Mouse (Mus musculus) liver, embryonic 15.5 days (tissue): ENCODE data around the gene Nrp2. TPM values are rescaled to one million over a fixed set of nuclear protein-coding genes. Genes with fewer than 3 reads are reported as not detected.

Source experiments
- ATAC-seq: fragments of 200-750 bp; cut with Nextera tagmentation; 2 replicates; pipeline ENCODE4 v1.8.0; 2017; ENCODE audit warnings: moderate number of reproducible peaks, mild to moderate bottlenecking, moderate library complexity; ENCODE audit not compliant: insufficient read depth
- H3K27ac ChIP-seq: fragments of 300-500 bp; sonication (generic); replicated peaks from 2 replicates; pipeline ENCODE4 v1.5.1; 2015; ENCODE audit warnings: mild to moderate bottlenecking, inconsistent platforms
- H3K27me3 ChIP-seq: fragments of 300-500 bp; sonication (generic); 2 replicates; pipeline ENCODE4 v1.6.1; 2015; ENCODE audit warnings: mild to moderate bottlenecking, inconsistent platforms
- H3K36me3 ChIP-seq: fragments of 300-500 bp; sonication (generic); replicated peaks from 2 replicates; pipeline ENCODE4 v1.6.1; 2015; ENCODE audit warnings: moderate library complexity, mild to moderate bottlenecking, inconsistent platforms
- H3K4me1 ChIP-seq: fragments of 300-500 bp; sonication (generic); replicated peaks from 2 replicates; pipeline ENCODE4 v1.6.1; 2015; ENCODE audit warnings: inconsistent platforms
- H3K4me2 ChIP-seq: fragments of 300-500 bp; sonication (generic); 2 replicates; pipeline ENCODE4 v1.6.1; 2015; ENCODE audit warnings: moderate library complexity, mild to moderate bottlenecking, inconsistent platforms
- H3K4me3 ChIP-seq: fragments of 300-500 bp; sonication (generic); replicated peaks from 2 replicates; pipeline ENCODE4 v1.5.1; 2015; ENCODE audit warnings: mild to moderate bottlenecking, inconsistent platforms
- H3K9ac ChIP-seq: fragments of 300-500 bp; sonication (generic); 2 replicates; pipeline ENCODE4 v1.6.1; 2015; ENCODE audit warnings: moderate library complexity, mild to moderate bottlenecking, inconsistent platforms
- H3K9me3 ChIP-seq: fragments of 300-500 bp; sonication (generic); replicated peaks from 2 replicates; pipeline ENCODE4 v1.6.1; 2016; ENCODE audit warnings: inconsistent platforms
- WGBS: fragments of 180-500 bp; shearing (Covaris S2); methylation state at CpG from one replicate; pipeline ENCODE4 v1.1.7; 2015; ENCODE audit warnings: mixed read lengths; ENCODE audit not compliant: insufficient replicate concordance; 5-methylcytosine and 5-hydroxymethylcytosine counted together
- polyA plus RNA-seq: library from polyadenylated mRNA; unstranded; fragments of >200 nt; fragmentation: Nextera tagmentation; extraction: Ambion mirVana; gene quantifications from 2 replicates; pipeline ENCODE4 v1.2.1, GENCODE M21; 2015

Gene Nrp2
- polyA plus RNA-seq, 1 experiment from 2014 or later: 0.71 TPM

DNA sequence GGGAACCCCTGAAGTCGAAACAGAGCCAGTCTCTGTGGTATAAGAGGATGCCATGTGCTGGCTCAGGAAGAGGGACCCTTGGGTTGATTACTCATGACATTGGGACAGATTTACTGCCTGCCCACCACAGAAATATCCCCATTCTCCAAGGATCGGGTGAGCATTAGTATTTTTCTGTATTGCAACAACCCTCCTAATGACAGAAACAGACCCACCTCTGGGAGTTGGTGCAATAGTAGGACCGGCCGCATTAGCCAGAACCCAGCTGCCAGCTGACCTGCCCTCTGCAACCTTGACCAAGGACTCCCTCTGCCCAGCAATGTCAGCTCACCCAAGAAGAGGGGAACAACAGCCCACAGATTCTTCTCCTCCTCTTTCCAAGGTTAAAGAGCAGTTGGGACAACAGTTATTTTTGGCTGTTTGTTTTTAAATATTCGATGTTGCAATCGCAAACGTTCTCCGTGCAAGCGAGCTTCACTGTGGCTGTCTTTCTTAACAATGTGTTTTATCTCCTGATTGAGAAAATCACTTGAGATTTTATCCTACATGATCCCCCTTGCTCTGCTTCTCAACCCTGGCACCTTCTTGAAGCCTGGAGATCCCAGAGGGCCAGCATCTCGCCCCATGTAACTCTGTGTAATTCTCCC lies 22.1 kb downstream of the Nrp2 start:
- ATAC-seq: no peak
- H3K36me3 ChIP-seq: no peaks in the 10 kb centered on the region
- no peak overlapping the region for H3K4me3 ChIP-seq
- no peak overlapping the region for H3K27ac ChIP-seq
- WGBS: 49% methylated on average over 10 of the region's 10 CpGs
- H3K9me3 ChIP-seq: no peaks in the 10 kb centered on the region
- H3K9ac ChIP-seq: no peak overlapping the region
- peak overlapping the region; percentile 13; the same call in 1 of the 2 replicates for H3K4me2 ChIP-seq
- peaks cover 4% of the 10 kb centered on the region; the same call in 1 of the 2 replicates for H3K4me1 ChIP-seq
- H3K27me3 ChIP-seq: no peaks in the 10 kb centered on the region

- Histone ChIP-seq H3K9ac (no peak overlapping the region), H3K4me3 (no peak overlapping the region), H3K4me1 (no peaks in the 10 kb centered on the region; the same call in 1 of the 2 replicates), H3K4me2 (no peak overlapping the region), H3K36me3 (no peaks in the 10 kb centered on the region), H3K27me3 (no peaks in the 10 kb centered on the region), H3K9me3 (no peaks in the 10 kb centered on the region), H3K27ac (no peak overlapping the region)
- no peak for ATAC-seq
- WGBS: 48% methylated on average over 4 of the region's 4 CpGs
Observed at GRCm38 (mm10) chr1:62727191-62727590, 24.1 kb downstream of the Nrp2 start.

GRCm38 (mm10) chr1:62728421-62728820 lies 25.3 kb downstream of the Nrp2 start:
- Histone ChIP-seq H3K27me3 (no peaks in the 10 kb centered on the region), H3K9ac (no peak overlapping the region), H3K4me1 (no peaks in the 10 kb centered on the region; the same call in 1 of the 2 replicates), H3K36me3 (no peaks in the 10 kb centered on the region), H3K27ac (no peak overlapping the region), H3K4me3 (no peak overlapping the region), H3K4me2 (no peak overlapping the region), H3K9me3 (no peaks in the 10 kb centered on the region)
- no peak for ATAC-seq
- 50% methylated on average over 6 of the region's 6 CpGs for WGBS

DNA sequence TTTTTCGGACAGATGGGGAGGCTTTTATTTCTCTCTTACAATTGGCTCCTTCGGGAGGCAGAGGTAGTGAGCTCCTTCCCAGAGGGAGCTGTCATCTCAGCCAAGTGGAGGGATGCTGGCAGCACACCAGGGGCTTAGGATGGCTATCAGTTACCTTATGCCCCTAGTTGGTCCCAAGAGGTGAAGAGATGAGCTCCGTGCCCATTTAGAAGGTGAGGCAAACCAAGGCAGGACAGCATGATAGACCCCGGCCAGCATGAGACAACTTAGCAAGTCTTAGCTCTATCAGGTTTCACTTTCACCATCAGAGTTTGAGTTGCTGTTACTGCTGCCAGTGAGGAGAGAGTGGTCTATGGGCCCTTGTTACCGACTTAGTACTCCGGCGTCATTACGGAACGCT lies 25.8 kb downstream of the Nrp2 start:
- no peaks in the 10 kb centered on the region; the same call in 1 of the 2 replicates for H3K4me1 ChIP-seq
- no peaks in the 10 kb centered on the region for H3K27me3 ChIP-seq
- no peaks in the 10 kb centered on the region for H3K36me3 ChIP-seq
- WGBS: 78% methylated on average over 9 of the region's 9 CpGs
- no peaks in the 10 kb centered on the region for H3K9me3 ChIP-seq
- H3K4me3 ChIP-seq: no peak overlapping the region
- H3K4me2 ChIP-seq: no peak overlapping the region
- ATAC-seq: no peak
- no peak overlapping the region for H3K9ac ChIP-seq
- H3K27ac ChIP-seq: no peak overlapping the region

DNA sequence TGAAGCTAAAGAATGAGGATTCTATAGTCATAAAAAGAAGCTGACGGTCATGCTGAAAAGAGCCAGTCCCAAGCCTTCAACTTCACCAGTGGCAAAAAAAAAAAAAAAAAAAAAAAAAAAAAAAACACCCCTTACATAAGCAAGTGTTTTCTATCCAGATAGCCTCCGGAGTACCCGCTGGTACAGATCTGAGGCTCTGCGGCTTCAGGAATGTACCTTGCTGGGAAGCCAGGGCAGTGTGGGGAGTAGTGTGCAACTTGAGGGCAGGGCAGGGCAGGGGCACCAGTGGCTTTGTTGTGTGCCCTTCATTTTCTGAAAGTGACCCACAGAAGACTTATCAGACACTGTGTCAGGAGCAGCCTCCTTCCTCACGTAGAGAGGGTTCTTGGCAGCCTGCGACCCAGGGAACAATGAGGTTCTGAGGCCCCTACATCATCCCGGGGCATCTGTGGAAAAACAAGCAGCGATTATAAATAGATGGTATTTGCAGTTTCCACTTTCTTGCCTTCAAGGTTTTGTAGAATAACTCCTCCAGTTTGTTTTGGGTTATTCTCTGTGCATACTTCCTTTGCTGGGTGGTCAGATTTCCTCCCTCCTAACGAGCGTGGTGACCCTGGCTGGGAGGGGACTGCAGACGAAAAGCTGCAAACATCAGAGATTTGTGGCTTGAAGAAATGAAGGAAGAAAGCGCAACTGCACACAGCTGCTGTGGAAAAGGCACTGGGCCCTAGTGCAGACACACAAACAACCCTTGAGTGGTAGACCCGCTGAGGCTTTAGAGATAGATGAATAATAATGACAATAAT lies 26.5 kb downstream of the Nrp2 start:
- H3K4me1 ChIP-seq: no peaks in the 10 kb centered on the region; the same call in 1 of the 2 replicates
- no peaks in the 10 kb centered on the region for H3K36me3 ChIP-seq
- no peak overlapping the region for H3K27ac ChIP-seq
- no peak overlapping the region for H3K4me2 ChIP-seq
- ATAC-seq: no peak
- H3K4me3 ChIP-seq: no peak overlapping the region
- H3K27me3 ChIP-seq: no peaks in the 10 kb centered on the region
- 42% methylated on average over 13 of the region's 13 CpGs for WGBS
- no peak overlapping the region for H3K9ac ChIP-seq
- no peaks in the 10 kb centered on the region for H3K9me3 ChIP-seq

DNA sequence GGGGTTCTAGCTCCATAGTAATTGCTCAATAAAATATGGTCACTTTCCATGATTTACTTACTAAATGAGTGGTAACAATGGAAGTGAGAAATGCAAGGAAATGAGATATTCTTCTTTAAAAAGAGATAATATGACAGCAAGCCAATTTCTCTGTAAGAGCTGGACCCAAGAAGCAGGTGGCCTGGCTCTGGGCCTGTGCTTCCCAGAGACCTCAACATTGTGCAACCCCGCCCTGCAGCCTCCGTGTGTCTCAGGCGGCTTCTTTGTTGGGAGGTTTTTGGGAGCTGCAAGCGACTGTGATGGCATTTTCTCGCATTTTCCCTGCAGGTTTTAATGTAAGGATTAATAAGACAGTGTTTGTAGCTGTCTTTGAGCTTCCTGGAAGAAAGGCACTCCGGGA lies 29.0 kb downstream of the Nrp2 start:
- ATAC-seq: no peak
- H3K27me3 ChIP-seq: no peaks in the 10 kb centered on the region
- H3K4me2 ChIP-seq: no peak overlapping the region
- H3K4me1 ChIP-seq: no peaks in the 10 kb centered on the region
- 62% methylated on average over 6 of the region's 6 CpGs for WGBS
- H3K27ac ChIP-seq: no peak overlapping the region
- no peaks in the 10 kb centered on the region for H3K36me3 ChIP-seq
- no peak overlapping the region for H3K4me3 ChIP-seq
- H3K9me3 ChIP-seq: no peaks in the 10 kb centered on the region
- no peak overlapping the region for H3K9ac ChIP-seq

GRCm38 (mm10) chr1:62734420-62734931 lies 31.4 kb downstream of the Nrp2 start:
- Histone ChIP-seq H3K9ac (no peak overlapping the region), H3K4me1 (no peaks in the 10 kb centered on the region), H3K4me3 (no peak overlapping the region), H3K27me3 (no peaks in the 10 kb centered on the region), H3K4me2 (no peak overlapping the region), H3K9me3 (no peaks in the 10 kb centered on the region), H3K36me3 (no peaks in the 10 kb centered on the region), H3K27ac (no peak overlapping the region)
- no peak for ATAC-seq
- 51% methylated on average over 5 of the region's 5 CpGs for WGBS

DNA sequence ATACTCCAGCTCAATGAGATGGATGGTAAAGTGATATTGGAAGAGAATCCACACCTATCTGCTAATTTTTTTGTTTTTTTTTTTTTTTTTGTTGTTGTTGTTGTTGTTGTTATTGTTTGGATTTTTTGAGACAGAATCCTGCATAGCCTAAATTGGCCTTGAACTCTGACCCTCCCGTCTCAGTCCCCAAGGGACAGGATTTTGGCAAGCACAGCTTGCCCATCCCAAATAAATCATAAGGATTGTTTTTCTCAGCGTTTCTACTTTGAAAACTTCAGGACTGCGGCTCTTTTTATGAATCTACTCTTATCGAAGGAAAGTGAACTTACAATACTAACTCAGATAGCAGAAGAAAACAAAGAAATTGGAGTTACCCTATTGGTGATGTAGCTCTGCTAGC lies 31.9 kb downstream of the Nrp2 start:
- WGBS: 66% methylated on average over 4 of the region's 4 CpGs

GRCm38 (mm10) chr1:62735835-62736234 lies 32.8 kb downstream of the Nrp2 start:
- Histone ChIP-seq H3K4me3 (no peak overlapping the region), H3K9ac (no peak overlapping the region), H3K4me1 (no peaks in the 10 kb centered on the region), H3K36me3 (no peaks in the 10 kb centered on the region), H3K4me2 (no peak overlapping the region), H3K9me3 (no peaks in the 10 kb centered on the region), H3K27ac (no peak overlapping the region), H3K27me3 (no peaks in the 10 kb centered on the region)
- ATAC-seq: no peak
- 58% methylated on average over 4 of the region's 4 CpGs for WGBS

More for the DNA sequence above, 31.9 kb downstream of the Nrp2 start:
- no peak overlapping the region for H3K27ac ChIP-seq
- no peaks in the 10 kb centered on the region for H3K4me1 ChIP-seq
- no peaks in the 10 kb centered on the region for H3K36me3 ChIP-seq
- H3K4me3 ChIP-seq: no peak overlapping the region
- no peak overlapping the region for H3K9ac ChIP-seq
- no peaks in the 10 kb centered on the region for H3K27me3 ChIP-seq
- no peak for ATAC-seq
- H3K4me2 ChIP-seq: no peak overlapping the region
- H3K9me3 ChIP-seq: no peaks in the 10 kb centered on the region

DNA sequence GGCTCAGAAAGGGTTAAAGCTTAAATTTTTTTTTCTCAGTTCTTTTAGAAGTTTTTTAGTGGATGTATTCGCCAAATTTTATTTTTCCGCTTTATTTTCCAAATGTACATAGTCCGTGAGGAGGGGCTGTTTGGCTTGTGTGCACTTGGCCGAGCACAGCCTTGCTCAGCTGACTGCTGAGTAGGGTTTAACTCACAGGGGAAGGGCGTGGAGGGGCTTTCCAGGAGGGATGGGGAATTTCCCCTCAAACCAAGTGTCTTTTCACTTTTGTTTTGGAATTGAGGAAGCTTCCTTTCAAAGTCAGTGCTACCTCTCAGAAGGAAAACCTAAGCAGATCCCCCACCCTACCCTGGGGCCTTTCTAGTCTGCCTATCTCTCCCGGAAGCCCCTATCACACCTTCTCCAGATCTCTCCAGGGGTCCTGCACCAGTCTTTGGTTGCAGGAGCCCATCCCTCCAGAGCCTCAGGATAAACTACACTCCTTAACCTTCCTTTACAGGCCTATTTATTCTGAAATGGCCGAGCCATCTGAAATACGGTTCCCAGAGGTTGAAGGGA lies 33.4 kb downstream of the Nrp2 start:
- H3K9me3 ChIP-seq: no peaks in the 10 kb centered on the region
- H3K9ac ChIP-seq: no peak overlapping the region
- ATAC-seq: no peak
- H3K36me3 ChIP-seq: no peaks in the 10 kb centered on the region
- 51% methylated on average over 8 of the region's 8 CpGs for WGBS
- no peak overlapping the region for H3K4me2 ChIP-seq
- H3K4me3 ChIP-seq: no peak overlapping the region
- H3K27ac ChIP-seq: no peak overlapping the region
- no peaks in the 10 kb centered on the region for H3K4me1 ChIP-seq
- no peaks in the 10 kb centered on the region for H3K27me3 ChIP-seq

- Histone ChIP-seq H3K4me1 (no peaks in the 10 kb centered on the region), H3K27ac (no peak overlapping the region), H3K4me3 (no peak overlapping the region), H3K27me3 (no peaks in the 10 kb centered on the region), H3K4me2 (no peak overlapping the region), H3K36me3 (no peaks in the 10 kb centered on the region), H3K9ac (no peak overlapping the region), H3K9me3 (no peaks in the 10 kb centered on the region)
- ATAC-seq: no peak
- WGBS: 71% methylated on average over 11 of the region's 11 CpGs
Observed at GRCm38 (mm10) chr1:62738165-62738564, 35.1 kb downstream of the Nrp2 start.
